Mouse (Mus musculus) embryonic facial prominence, embryonic 10.5 days (tissue): ENCODE measurements around the gene Grm7. TPM values are rescaled to one million over a fixed set of nuclear protein-coding genes. Genes with fewer than 3 reads are reported as not detected.

Source experiments
- DNase-seq: peaks from one replicate; pipeline ENCODE4 v3.0.0-alpha.2; 2017; ENCODE audit warnings: low spot score
- H3K27ac ChIP-seq: fragments of 300-500 bp; sonication (generic); replicated peaks from 2 replicates; pipeline ENCODE4 v1.5.1; 2016; ENCODE audit warnings: mild to moderate bottlenecking
- H3K27me3 ChIP-seq: fragments of 300-500 bp; sonication (generic); replicated peaks from 2 replicates; pipeline ENCODE4 v1.6.1; 2016; ENCODE audit warnings: low read depth, mild to moderate bottlenecking; ENCODE audit not compliant: poor library complexity, severe bottlenecking
- H3K36me3 ChIP-seq: fragments of 300-500 bp; sonication (generic); replicated peaks from 2 replicates; pipeline ENCODE4 v1.6.1; 2016; ENCODE audit warnings: mild to moderate bottlenecking, moderate library complexity
- H3K4me1 ChIP-seq: fragments of 300-500 bp; sonication (generic); 2 replicates; pipeline ENCODE4 v1.6.1; 2016
- H3K4me3 ChIP-seq: fragments of 300-500 bp; sonication (generic); 2 replicates; pipeline ENCODE4 v1.5.1; 2016; ENCODE audit warnings: mild to moderate bottlenecking, moderate library complexity
- H3K9me3 ChIP-seq: fragments of 300-500 bp; sonication (generic); 2 replicates; pipeline ENCODE4 v1.6.1; 2016; ENCODE audit warnings: mild to moderate bottlenecking
- WGBS: fragments of 180-500 bp; shearing (Covaris S2); methylation state at CpG from one replicate; pipeline ENCODE4 v1.1.7; 2016; 5-methylcytosine and 5-hydroxymethylcytosine counted together
- polyA plus RNA-seq: library from polyadenylated mRNA; unstranded; fragments of >200 nt; fragmentation: Nextera tagmentation; extraction: Ambion mirVana; gene quantifications from 2 replicates; pipeline ENCODE4 v1.2.1, GENCODE M21; 2016

The Grm7 gene
- 0.39 and 0.95 TPM in 2 replicates for polyA plus RNA-seq

DNA sequence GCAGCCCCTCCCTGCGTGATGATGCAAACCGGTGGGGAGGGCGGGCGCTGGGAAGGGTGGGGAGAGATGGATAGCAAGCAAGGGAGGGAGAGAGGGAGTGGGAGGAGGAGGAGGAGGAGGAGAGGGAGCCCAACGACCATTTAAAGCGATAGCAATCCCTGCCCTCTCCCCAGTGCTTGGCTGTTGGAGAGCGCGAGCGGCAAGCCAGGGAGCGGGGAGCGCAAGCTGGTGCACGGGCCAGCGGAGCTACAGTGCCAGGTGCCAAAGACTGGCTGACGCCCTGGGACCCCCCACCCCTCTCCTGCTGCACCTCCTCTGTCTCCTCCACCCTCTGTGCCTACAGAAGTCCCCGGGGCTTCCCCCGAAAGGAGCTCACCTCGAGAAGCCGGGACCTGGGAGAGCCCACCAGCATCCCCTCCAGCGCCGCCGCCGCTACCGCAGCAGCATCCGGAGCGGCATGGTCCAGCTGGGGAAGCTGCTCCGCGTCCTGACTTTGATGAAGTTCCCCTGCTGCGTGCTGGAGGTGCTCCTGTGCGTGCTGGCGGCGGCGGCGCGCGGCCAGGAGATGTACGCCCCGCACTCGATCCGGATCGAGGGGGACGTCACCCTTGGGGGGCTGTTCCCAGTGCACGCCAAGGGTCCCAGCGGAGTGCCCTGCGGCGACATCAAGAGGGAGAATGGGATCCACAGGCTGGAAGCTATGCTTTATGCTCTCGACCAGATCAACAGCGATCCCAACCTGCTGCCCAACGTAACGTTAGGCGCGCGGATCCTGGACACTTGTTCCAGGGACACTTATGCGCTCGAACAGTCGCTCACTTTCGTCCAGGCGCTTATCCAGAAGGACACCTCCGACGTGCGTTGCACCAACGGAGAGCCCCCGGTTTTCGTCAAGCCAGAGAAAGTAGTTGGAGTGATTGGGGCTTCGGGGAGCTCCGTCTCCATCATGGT lies at the start of gene Grm7:
TSS of gene Grm7 (plus strand) at position 171 of the 951 bp plus-strand sequence.
- H3K4me3 ChIP-seq, result peak within 1 kb of the TSS; percentile 69
- H3K36me3 ChIP-seq, result no peaks in the 10 kb centered on the region
- H3K27ac ChIP-seq, result peak within 1 kb of the TSS; percentile 19; the same call in 1 of the 2 replicates
- H3K27me3 ChIP-seq, result peaks cover 57% of the 10 kb centered on the region
- peak; percentile 71 for DNase-seq
- no peaks in the 10 kb centered on the region for H3K9me3 ChIP-seq
- WGBS, result under 1% methylated on average over 65 of the region's 65 CpGs
- H3K4me1 ChIP-seq, result peaks cover 21% of the 10 kb centered on the region

DNA sequence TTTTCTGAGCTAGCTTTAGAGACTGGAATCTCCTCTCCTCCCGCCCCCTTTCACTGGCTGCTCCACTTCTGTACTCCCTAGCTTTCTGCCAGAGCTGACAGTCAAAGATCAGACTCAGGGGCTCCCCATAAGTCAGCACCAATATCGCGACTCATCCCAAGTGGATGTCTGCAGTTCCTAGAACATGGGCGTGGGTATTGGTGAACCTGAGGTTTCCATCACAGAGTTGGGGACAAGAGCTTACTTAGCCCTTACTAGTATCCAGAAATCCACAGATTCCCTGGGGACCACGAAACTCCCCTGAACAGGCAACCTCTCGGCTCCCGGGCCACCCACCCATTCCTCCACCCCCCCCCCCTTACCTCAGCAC lies 355 bp upstream of the Grm7 start:
- DNase-seq, result no peak
- peaks cover 57% of the 10 kb centered on the region for H3K27me3 ChIP-seq
- no peaks in the 10 kb centered on the region for H3K36me3 ChIP-seq
- 3% methylated on average over 7 of the region's 7 CpGs for WGBS
- H3K9me3 ChIP-seq, result no peaks in the 10 kb centered on the region
- H3K4me3 ChIP-seq, result peak overlapping the region; percentile 69
- peaks cover 21% of the 10 kb centered on the region for H3K4me1 ChIP-seq
- no peak overlapping the region for H3K27ac ChIP-seq

DNA sequence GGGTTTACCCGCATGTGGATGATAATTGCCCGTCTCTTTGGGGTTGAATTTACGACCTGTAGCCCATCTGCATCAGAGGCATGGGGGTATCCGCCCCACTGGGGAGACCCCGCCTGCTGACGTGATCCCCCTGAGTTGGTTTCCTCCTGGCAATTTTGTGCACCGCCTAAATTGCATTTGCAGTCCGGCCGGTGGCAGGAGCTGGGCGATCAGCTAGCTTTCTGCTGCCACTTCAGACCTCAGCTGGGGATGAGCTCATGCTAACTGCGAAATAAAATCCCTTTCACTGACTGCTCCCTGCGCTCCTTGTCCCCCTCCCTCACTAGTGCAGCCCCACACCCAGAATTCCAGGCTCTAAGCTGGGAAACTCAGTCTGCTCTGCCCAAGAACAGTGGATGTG lies 1.5 kb downstream of the Grm7 start:
- Histone ChIP-seq H3K4me3 (peak overlapping the region; percentile 69), H3K36me3 (no peaks in the 10 kb centered on the region), H3K4me1 (peaks cover 21% of the 10 kb centered on the region), H3K27ac (no peak overlapping the region), H3K27me3 (peaks cover 57% of the 10 kb centered on the region), H3K9me3 (no peaks in the 10 kb centered on the region)
- 2% methylated on average over 12 of the region's 12 CpGs for WGBS
- peak; percentile 39 for DNase-seq

DNA sequence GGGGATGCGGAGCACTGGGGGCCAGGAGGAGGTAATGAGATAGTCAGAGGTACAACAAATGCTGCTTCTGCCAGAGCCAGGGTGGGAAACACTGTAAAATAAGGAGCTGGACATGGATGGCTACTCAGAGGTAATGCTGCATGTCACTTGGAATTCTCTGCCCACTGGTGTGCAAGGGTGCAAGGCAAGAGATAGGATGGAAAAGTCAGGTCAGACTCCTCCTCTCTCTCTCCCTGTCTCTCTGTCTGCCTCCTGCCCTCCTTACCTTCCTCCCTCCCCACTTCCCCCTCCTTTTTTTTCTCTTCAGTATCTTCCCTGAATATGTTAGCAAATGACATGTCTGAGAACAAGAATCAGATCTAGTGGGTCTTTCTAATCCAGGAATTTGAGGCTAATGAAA lies 3.8 kb downstream of the Grm7 start:
- no peak for DNase-seq
- H3K4me1 ChIP-seq, result peaks cover 21% of the 10 kb centered on the region
- H3K4me3 ChIP-seq, result no peak overlapping the region
- no peaks in the 10 kb centered on the region for H3K36me3 ChIP-seq
- H3K27ac ChIP-seq, result no peak overlapping the region
- H3K27me3 ChIP-seq, result peaks cover 44% of the 10 kb centered on the region
- H3K9me3 ChIP-seq, result no peaks in the 10 kb centered on the region
- 88% methylated on average over 1 of the region's 1 CpGs for WGBS

DNA sequence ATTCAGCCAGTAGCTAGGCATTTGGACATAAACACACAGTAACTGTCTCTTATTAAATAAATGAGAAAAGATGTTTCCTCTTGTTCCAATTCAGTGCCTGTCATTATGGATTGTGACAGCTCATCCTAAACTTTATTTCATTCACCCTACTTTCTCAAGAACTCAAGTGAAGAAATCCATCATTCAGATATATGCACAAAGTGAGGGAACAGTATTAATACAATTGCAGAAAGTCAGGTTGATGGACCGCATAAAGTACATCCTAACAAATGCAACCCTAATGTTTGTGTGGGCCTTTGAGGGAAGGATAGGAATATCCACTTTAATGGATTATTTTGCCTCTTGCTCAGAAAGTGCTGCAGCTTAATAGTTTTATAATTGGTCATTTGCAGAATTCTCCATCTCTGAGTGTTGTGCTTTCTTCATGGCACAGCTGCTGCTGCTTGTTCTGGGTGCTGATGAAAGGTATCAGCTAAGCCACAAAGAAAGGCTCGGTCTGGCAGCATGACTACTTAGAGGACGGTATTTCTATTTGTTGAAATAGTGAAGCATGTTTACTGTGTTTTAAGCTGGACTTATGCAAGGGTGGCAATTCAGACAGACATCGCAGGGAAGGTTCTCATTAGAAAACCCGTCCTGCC lies 8.1 kb downstream of the Grm7 start:
- no peak overlapping the region for H3K4me3 ChIP-seq
- H3K4me1 ChIP-seq, result no peaks in the 10 kb centered on the region
- 76% methylated on average over 5 of the region's 5 CpGs for WGBS
- DNase-seq, result no peak
- no peaks in the 10 kb centered on the region for H3K9me3 ChIP-seq
- peaks cover 1% of the 10 kb centered on the region for H3K27me3 ChIP-seq
- no peak overlapping the region for H3K27ac ChIP-seq
- H3K36me3 ChIP-seq, result no peaks in the 10 kb centered on the region

DNA sequence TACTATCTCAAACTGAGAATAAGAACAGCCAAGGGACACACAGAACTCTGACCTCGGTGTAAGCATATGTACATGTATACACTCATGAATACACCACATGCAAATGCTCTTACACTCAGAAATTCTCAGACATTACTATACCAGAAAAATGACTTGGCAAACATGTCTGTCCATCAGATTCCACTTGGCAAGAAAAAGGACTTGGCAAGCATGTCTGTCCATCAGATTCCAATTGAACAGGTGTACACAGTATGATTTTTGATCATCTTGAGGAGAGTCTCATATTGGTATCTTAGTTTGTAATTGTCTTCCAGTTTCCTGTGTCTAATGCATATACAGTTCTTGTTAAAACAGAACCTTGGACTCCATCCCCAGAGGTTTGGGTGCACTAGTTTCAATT lies 19.1 kb downstream of the Grm7 start:
- Histone ChIP-seq H3K27ac (no peak overlapping the region), H3K27me3 (no peaks in the 10 kb centered on the region), H3K9me3 (no peaks in the 10 kb centered on the region), H3K36me3 (no peaks in the 10 kb centered on the region), H3K4me3 (no peak overlapping the region), H3K4me1 (no peaks in the 10 kb centered on the region)
- DNase-seq, result no peak
- 95% methylated on average over 1 of the region's 1 CpGs for WGBS

DNA sequence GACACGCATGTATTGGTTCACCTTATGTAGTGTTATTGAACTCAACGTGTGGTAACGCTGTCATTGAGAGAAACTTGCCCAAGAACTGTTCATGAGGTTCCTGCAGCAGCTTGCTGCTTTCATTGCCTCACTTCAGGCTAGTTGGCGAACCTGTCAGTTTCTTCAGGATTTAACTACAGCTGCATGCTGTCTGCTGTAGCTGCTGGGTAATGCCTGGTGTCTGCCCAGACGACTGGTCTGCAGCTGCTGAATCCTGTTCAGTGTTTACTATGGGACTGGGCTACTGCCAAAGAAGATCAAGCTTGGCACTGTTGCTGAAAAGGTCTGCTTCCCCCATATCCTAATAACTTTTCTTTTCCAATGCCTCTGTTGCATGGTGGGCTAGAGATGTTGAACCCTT lies 23.1 kb downstream of the Grm7 start:
- Histone ChIP-seq H3K27me3 (no peaks in the 10 kb centered on the region), H3K36me3 (no peaks in the 10 kb centered on the region), H3K4me3 (no peak overlapping the region), H3K9me3 (no peaks in the 10 kb centered on the region), H3K4me1 (no peaks in the 10 kb centered on the region), H3K27ac (no peak overlapping the region)
- WGBS, result 77% methylated on average over 5 of the region's 5 CpGs
- DNase-seq, result no peak

DNA sequence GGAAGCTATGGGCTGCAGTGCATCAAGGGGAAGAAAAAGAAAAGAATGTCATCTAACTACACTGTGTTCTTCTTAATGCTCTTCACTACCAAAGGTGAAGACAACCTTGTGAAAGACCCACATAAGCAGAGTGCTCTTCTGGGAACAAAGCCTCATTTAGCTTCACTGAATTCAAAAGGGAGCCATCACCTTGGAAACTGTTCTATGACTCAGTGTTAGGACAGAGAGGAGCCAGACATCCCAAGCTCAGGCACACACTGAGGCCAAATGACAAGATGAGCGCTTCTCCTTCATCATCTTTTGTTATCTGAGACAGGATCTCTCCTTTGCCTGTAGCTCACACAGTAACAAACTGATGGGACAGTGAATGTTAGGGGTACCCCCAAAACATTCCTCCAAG lies 45.6 kb downstream of the Grm7 start:
- no peak for DNase-seq
- Histone ChIP-seq H3K4me3 (no peak overlapping the region), H3K36me3 (no peaks in the 10 kb centered on the region), H3K27ac (no peak overlapping the region), H3K9me3 (no peaks in the 10 kb centered on the region), H3K4me1 (no peaks in the 10 kb centered on the region), H3K27me3 (no peaks in the 10 kb centered on the region)
- WGBS, result 80% methylated on average over 1 of the region's 1 CpGs

DNA sequence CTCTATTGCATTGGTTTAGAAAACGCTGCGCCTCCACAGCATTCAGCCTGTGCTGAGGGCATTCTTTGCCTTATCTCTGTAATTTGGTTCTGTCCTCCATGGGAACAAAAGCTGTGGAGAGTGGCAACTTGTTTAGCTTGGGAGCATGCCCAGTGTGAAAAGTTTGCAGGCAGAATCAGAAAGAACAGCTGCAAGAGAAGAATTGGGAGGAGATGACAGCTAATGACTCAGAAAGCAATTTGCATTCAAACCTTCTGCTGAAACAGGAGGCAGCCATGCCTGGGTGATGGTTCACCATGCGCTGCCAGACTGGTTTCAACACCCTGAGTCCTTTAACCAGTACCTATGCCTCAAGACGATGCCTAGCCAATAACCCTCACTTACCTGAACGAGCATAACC lies 64.4 kb downstream of the Grm7 start:
- no peaks in the 10 kb centered on the region for H3K36me3 ChIP-seq
- no peaks in the 10 kb centered on the region for H3K9me3 ChIP-seq
- no peaks in the 10 kb centered on the region for H3K27me3 ChIP-seq
- H3K27ac ChIP-seq, result no peak overlapping the region
- WGBS, result 85% methylated on average over 5 of the region's 5 CpGs
- no peak for DNase-seq
- no peaks in the 10 kb centered on the region for H3K4me1 ChIP-seq
- H3K4me3 ChIP-seq, result no peak overlapping the region

DNA sequence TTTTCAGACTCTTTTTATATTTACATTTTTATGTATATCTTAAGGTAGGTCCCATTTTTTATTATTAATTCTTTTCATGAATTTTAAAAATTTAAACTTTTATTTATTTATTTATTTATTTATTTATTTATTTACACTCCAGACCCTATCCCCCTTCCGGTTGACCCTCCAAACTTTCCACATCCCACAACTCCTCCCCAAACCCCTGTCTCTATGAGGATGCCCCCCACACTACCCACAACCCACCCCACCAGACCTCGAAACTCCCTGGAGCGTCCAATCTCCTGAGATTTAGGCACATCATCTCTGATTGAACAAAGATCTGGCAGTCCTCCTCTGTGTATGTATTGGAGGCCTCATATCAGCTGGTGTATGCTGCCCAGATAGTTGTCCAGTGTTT lies 69.6 kb downstream of the Grm7 start:
- H3K27me3 ChIP-seq, result no peaks in the 10 kb centered on the region
- 87% methylated on average over 3 of the region's 3 CpGs for WGBS
- no peaks in the 10 kb centered on the region for H3K36me3 ChIP-seq
- no peak for DNase-seq
- H3K4me3 ChIP-seq, result no peak overlapping the region
- H3K27ac ChIP-seq, result no peak overlapping the region
- no peaks in the 10 kb centered on the region for H3K4me1 ChIP-seq
- no peaks in the 10 kb centered on the region for H3K9me3 ChIP-seq

DNA sequence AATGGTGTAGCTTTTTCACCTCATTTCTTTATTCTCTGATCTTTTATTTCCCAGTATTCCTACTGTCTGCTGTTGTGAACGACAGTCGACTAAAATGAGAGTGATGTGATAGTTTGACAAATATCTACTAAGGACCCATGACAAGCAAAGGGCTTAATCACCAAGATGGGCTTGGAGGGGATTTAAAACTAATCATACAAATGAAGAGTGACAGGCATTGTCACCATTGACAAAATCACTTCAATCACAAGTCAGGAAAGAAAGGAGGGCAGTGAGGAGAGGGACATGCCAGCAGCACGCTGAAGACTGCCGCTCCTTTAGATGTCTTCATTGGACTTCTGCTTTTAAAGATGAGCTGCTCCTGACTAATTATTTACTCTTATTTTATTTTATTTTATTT lies 78.0 kb downstream of the Grm7 start:
- 77% methylated on average over 4 of the region's 4 CpGs for WGBS
- H3K27ac ChIP-seq, result no peak overlapping the region

DNA sequence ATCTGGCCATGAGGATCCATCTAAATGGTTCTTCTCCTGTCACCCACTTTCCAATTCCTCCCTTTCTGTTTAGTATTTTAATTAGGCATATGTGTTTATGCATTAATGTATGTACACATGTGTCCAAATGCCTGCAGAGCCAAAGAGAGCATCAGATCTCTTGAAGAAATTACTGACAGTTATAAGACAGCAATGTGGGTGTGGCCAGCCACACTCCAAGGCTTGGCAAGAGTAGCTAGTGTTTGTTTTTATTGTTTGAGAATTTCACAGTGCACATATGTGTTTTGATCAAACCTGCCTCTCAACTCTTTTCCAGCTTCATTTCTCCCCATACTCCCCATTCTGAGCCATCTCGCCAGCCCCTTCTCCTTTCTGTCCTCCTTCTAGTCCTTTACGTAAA lies 88.5 kb downstream of the Grm7 start:
- Histone ChIP-seq H3K27ac (no peak overlapping the region), H3K9me3 (no peaks in the 10 kb centered on the region), H3K36me3 (no peaks in the 10 kb centered on the region), H3K27me3 (no peaks in the 10 kb centered on the region), H3K4me3 (no peak overlapping the region), H3K4me1 (no peaks in the 10 kb centered on the region)
- DNase-seq, result no peak
- WGBS, result 88% methylated on average over 2 of the region's 2 CpGs

More for the DNA sequence above, 78.0 kb downstream of the Grm7 start:
- Histone ChIP-seq H3K27me3 (no peaks in the 10 kb centered on the region), H3K4me1 (no peaks in the 10 kb centered on the region), H3K4me3 (no peak overlapping the region), H3K9me3 (no peaks in the 10 kb centered on the region), H3K36me3 (no peaks in the 10 kb centered on the region)
- DNase-seq, result no peak
